Mouse (Mus musculus): ENCODE data around the gene Wwox. TPM values are rescaled to one million over a fixed set of nuclear protein-coding genes. Genes with fewer than 3 reads are reported as not detected.

The Wwox gene
- polyA plus RNA-seq, 1 experiment from 2014 or later = 10.4 TPM

- Histone ChIP-seq H3K4me1 (replicated peaks) (peaks cover 24% of the 10 kb centered on the region), H3K27me3 (replicated peaks) (no peaks in the 10 kb centered on the region), H3K36me3 (no peaks in the 10 kb centered on the region), H3K27ac (ENCODE audit: poor library complexity, severe bottlenecking) (no peak overlapping the region), H3K9ac (no peak overlapping the region), H3K4me3 (no peak overlapping the region), H3K9me3 (replicated peaks) (peaks cover 3% of the 10 kb centered on the region; the same call in 1 of the 2 replicates), H3K4me2 (no peak overlapping the region)
- 66% methylated on average over 8 of the region's 8 CpGs for WGBS
- ATAC-seq (ENCODE audit: insufficient number of reproducible peaks, low FRiP score) = no peak
Observed at GRCm38 (mm10) chr8:115006561-115006960, 567.1 kb downstream of the Wwox start.

GRCm38 (mm10) chr8:115007280-115007679 lies 567.8 kb downstream of the Wwox start:
- Histone ChIP-seq H3K4me1 (replicated peaks) (peaks cover 24% of the 10 kb centered on the region), H3K27me3 (replicated peaks) (no peaks in the 10 kb centered on the region), H3K9ac (no peak overlapping the region), H3K9me3 (replicated peaks) (no peaks in the 10 kb centered on the region), H3K36me3 (no peaks in the 10 kb centered on the region), H3K4me3 (no peak overlapping the region), H3K27ac (ENCODE audit: poor library complexity, severe bottlenecking) (no peak overlapping the region), H3K4me2 (no peak overlapping the region)
- ATAC-seq (ENCODE audit: insufficient number of reproducible peaks, low FRiP score) = no peak
- WGBS = 77% methylated on average over 7 of the region's 7 CpGs

DNA sequence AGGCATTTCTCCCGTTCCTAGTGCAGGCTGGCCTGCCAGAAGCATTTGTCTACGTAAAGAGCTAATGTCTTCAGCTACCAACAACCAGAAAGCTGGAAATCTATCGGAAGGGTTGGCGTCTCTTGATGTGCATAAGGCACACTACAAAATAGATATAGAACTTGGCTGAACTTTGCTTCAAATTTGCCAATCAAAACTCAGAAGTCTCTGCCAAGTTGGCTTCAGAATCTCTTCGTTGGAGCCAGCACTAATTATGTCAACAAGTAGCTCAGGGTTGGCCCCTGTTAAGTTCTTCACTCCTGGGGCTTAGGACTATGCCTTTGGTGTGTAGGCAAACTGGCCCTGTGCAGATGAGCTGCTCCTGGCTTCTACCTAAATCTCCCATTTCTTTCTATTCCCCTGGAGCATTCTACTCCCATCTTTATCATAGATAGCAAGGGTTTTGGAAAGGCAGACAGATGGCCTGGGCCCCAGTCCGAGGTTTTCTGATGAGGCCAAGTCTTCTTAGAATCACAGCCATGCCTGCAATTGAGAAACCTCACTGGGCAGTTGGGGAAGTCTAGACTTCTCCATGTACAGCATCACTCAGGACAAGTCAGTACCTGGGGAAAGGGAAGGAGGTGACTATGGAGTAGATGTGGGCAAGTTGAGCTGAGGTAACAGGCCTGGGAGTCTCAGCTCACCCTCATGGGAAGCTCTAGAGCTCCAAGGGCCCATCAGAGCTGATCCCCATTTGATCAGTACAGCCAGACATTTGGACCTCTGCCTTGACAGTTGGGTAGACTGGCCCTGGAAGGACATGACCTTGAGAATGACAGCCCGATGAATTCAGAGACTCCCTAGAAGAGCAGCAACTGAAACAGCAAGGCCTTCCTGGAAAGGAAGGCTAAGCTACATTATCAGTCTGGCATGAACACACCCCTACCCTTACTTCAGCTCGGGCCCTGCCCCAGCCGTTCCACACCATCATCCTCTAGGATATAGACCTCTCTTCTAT lies 569.5 kb downstream of the Wwox start:
- WGBS = 74% methylated on average over 9 of the region's 9 CpGs
- no peaks in the 10 kb centered on the region for H3K27me3 ChIP-seq (replicated peaks)
- H3K27ac ChIP-seq (ENCODE audit: poor library complexity, severe bottlenecking) = no peak overlapping the region
- ATAC-seq (ENCODE audit: insufficient number of reproducible peaks, low FRiP score) = no peak
- no peak overlapping the region for H3K4me3 ChIP-seq
- H3K9ac ChIP-seq = no peak overlapping the region
- peaks cover 24% of the 10 kb centered on the region for H3K4me1 ChIP-seq (replicated peaks)
- no peaks in the 10 kb centered on the region for H3K9me3 ChIP-seq (replicated peaks)
- H3K36me3 ChIP-seq = no peaks in the 10 kb centered on the region
- H3K4me2 ChIP-seq = no peak overlapping the region

DNA sequence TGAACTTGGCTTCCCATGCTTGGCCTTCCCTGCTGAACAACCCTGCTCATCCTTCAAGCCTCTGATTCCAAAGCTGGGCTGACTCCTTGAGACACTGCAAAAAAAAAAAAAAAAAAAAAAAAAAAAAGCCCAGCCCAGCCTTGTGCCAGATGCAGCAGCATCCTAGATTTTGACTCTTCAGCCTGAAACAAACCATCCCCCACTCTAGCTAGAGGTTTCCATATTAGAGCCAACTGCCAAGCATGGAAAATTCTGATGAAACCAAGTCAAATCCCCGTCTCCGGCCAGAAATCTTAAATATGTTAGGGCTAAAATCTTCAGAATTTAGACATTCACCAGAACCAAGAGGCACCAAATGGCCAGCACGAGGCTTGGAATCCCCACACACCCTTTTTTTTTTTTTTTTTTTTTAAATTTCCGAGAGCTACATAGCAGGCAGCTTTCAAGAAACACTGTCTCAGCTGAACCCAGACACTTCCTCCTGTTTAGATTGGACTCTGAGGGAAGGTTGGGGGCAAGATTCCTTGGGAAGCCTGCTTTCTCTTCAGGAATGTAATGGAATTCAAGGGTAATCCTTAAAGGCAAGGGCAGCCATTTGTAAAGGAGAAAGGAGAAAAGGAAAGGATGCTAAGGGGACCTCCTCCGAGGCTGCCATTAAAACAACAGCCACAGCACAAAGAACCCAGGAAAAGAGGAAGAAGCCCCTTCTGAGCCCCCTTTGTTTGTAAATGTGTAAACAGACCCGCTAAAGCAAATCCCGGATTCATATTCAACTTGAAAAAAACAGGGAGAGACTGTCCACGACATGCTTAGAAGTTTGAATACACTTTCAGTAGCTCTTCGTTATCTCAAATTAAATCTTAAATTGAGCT lies 570.7 kb downstream of the Wwox start:
- no peak overlapping the region for H3K4me2 ChIP-seq
- H3K9me3 ChIP-seq (replicated peaks) = no peaks in the 10 kb centered on the region
- H3K36me3 ChIP-seq = no peaks in the 10 kb centered on the region
- WGBS = 42% methylated on average over 9 of the region's 9 CpGs
- peak overlapping the region; percentile 59 for H3K27ac ChIP-seq (ENCODE audit: poor library complexity, severe bottlenecking)
- no peak for ATAC-seq (ENCODE audit: insufficient number of reproducible peaks, low FRiP score)
- 0 out of 2 replicates have a peak, but pooled peaks cover 3% of the 10 kb centered on the region for H3K27me3 ChIP-seq (replicated peaks)
- H3K4me1 ChIP-seq (replicated peaks) = peaks cover 24% of the 10 kb centered on the region
- H3K4me3 ChIP-seq = no peak overlapping the region
- no peak overlapping the region for H3K9ac ChIP-seq

DNA sequence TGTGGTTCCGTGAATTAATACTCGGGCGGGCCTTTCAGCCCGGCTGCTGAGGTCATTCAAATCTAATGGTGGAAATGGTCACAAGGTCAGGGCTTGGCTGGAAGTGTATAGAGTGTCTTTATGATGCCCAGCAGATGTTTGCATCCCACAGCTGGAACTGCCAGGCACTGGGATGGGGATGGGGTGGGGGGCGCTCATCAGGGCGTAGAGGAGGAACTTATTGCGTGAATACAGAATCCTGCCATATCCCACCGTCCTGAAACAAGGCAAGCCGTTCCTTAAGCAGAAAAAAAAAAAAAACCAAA lies 571.3 kb downstream of the Wwox start:
- 57% methylated on average over 9 of the region's 9 CpGs for WGBS
- peaks cover 24% of the 10 kb centered on the region for H3K4me1 ChIP-seq (replicated peaks)
- H3K9me3 ChIP-seq (replicated peaks) = no peaks in the 10 kb centered on the region
- ATAC-seq (ENCODE audit: insufficient number of reproducible peaks, low FRiP score) = no peak
- no peak overlapping the region for H3K4me2 ChIP-seq
- no peak overlapping the region for H3K27ac ChIP-seq (ENCODE audit: poor library complexity, severe bottlenecking)
- H3K4me3 ChIP-seq = no peak overlapping the region
- no peaks in the 10 kb centered on the region for H3K36me3 ChIP-seq
- no peak overlapping the region for H3K9ac ChIP-seq
- H3K27me3 ChIP-seq (replicated peaks) = 0 out of 2 replicates have a peak, but pooled peaks cover 3% of the 10 kb centered on the region

GRCm38 (mm10) chr8:115019661-115020060 lies 580.2 kb downstream of the Wwox start:
- no peak overlapping the region for H3K27ac ChIP-seq (ENCODE audit: poor library complexity, severe bottlenecking)
- 32% methylated on average over 15 of the region's 15 CpGs for WGBS
- peaks cover 6% of the 10 kb centered on the region for H3K4me1 ChIP-seq (replicated peaks)
- ATAC-seq (ENCODE audit: insufficient number of reproducible peaks, low FRiP score) = no peak
- H3K9ac ChIP-seq = no peak overlapping the region
- no peaks in the 10 kb centered on the region for H3K36me3 ChIP-seq
- no peaks in the 10 kb centered on the region for H3K9me3 ChIP-seq (replicated peaks)
- 0 out of 2 replicates have a peak, but pooled peaks cover 3% of the 10 kb centered on the region for H3K27me3 ChIP-seq (replicated peaks)
- peak overlapping the region; percentile 47 for H3K4me2 ChIP-seq
- no peak overlapping the region for H3K4me3 ChIP-seq

DNA sequence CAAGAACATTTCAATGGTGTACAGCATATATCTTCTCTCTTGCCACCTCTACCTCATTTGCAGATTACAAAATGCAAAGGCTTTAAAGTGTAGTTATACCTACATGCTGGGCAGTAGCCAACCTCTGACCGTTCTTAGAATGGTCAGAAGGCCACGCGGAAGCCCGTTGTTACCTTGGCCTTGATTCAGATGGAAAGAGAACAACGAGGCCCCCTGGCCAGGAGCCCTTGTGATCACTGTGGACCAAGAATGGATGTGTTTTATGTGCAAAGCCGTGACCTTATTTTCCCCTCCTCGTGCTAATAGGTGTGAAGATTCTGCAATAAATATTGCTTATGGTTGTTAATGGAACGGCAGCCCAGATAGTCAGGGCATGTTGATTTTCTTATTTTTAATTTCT lies 582.3 kb downstream of the Wwox start:
- Histone ChIP-seq H3K4me1 (replicated peaks) (peaks cover 6% of the 10 kb centered on the region), H3K27ac (ENCODE audit: poor library complexity, severe bottlenecking) (no peak overlapping the region), H3K9me3 (replicated peaks) (no peaks in the 10 kb centered on the region), H3K27me3 (replicated peaks) (no peaks in the 10 kb centered on the region), H3K4me2 (no peak overlapping the region), H3K9ac (no peak overlapping the region), H3K4me3 (no peak overlapping the region), H3K36me3 (no peaks in the 10 kb centered on the region)
- no peak for ATAC-seq (ENCODE audit: insufficient number of reproducible peaks, low FRiP score)
- WGBS = 87% methylated on average over 8 of the region's 8 CpGs

GRCm38 (mm10) chr8:115024062-115024461 lies 584.6 kb downstream of the Wwox start:
- ATAC-seq (ENCODE audit: insufficient number of reproducible peaks, low FRiP score) = no peak
- 87% methylated on average over 4 of the region's 4 CpGs for WGBS

DNA sequence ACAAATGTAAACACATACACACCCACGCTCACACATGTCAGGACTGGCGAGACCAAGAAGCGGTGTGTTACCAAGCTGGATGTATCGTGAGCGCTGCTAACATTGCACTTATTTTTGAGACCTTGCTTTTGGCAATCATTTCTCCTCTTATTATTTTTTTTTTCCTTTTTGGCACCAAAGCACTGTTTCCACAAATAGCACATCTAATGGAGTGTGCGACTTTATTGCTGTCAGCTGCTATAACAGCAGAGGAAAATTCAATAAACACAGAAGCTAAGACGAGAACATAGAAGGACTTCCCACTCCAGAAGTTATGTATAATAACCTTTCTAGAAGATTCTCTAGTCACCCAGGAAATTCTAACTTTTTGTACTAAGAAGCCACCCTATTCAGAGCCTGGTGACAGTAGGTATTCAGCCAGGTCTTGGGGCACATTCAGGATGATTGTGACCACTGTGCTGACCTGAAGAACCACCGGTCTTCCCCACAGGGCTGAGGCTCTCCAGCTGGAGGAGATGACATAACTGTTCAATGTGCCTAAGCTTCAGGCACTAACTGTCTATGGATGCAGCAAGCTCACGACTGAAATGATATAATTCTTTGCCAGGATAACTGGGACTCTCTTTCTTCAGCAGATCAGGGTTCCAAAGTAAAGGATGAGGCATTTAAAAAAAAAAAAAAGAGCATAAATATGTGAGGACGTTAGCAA lies 586.1 kb downstream of the Wwox start:
- peaks cover 5% of the 10 kb centered on the region for H3K4me1 ChIP-seq (replicated peaks)
- no peak overlapping the region for H3K27ac ChIP-seq (ENCODE audit: poor library complexity, severe bottlenecking)
- WGBS = 77% methylated on average over 10 of the region's 10 CpGs
- no peak overlapping the region for H3K4me3 ChIP-seq
- H3K27me3 ChIP-seq (replicated peaks) = no peaks in the 10 kb centered on the region
- no peak overlapping the region for H3K9ac ChIP-seq
- H3K4me2 ChIP-seq = no peak overlapping the region
- no peaks in the 10 kb centered on the region for H3K36me3 ChIP-seq
- ATAC-seq (ENCODE audit: insufficient number of reproducible peaks, low FRiP score) = no peak
- no peaks in the 10 kb centered on the region for H3K9me3 ChIP-seq (replicated peaks)

More at GRCm38 (mm10) chr8:115024062-115024461, 584.6 kb downstream of the Wwox start:
- Histone ChIP-seq H3K4me1 (replicated peaks) (peaks cover 5% of the 10 kb centered on the region), H3K4me3 (no peak overlapping the region), H3K9me3 (replicated peaks) (no peaks in the 10 kb centered on the region), H3K27ac (ENCODE audit: poor library complexity, severe bottlenecking) (no peak overlapping the region), H3K27me3 (replicated peaks) (no peaks in the 10 kb centered on the region), H3K9ac (no peak overlapping the region), H3K36me3 (no peaks in the 10 kb centered on the region), H3K4me2 (no peak overlapping the region)

- WGBS = 79% methylated on average over 7 of the region's 7 CpGs
- Histone ChIP-seq H3K27ac (ENCODE audit: poor library complexity, severe bottlenecking) (no peak overlapping the region), H3K36me3 (no peaks in the 10 kb centered on the region), H3K4me2 (no peak overlapping the region), H3K4me3 (no peak overlapping the region), H3K9me3 (replicated peaks) (no peaks in the 10 kb centered on the region), H3K27me3 (replicated peaks) (no peaks in the 10 kb centered on the region), H3K4me1 (replicated peaks) (peaks cover 5% of the 10 kb centered on the region), H3K9ac (no peak overlapping the region)
- no peak for ATAC-seq (ENCODE audit: insufficient number of reproducible peaks, low FRiP score)
Observed at GRCm38 (mm10) chr8:115026201-115026600, 586.7 kb downstream of the Wwox start.
